Comparison of ENCODE assay signal across 23 mouse cellular contexts in genomic region chr6:134060036-134060435, GRCm38 (mm10). TPM values are rescaled to one million over a fixed set of nuclear protein-coding genes. Genes with fewer than 3 reads are reported as not detected.
A peak's percentile ranks its signal among the peaks of the same experiment; 100 is the strongest.
DNase-seq lines count a peak whose midpoint lies in the region; ATAC-seq and TF ChIP-seq lines count a peak whose summit lies in the region.
"Had no signal": no experiment of that assay in that cellular context is flagged by ENCODE, and none has a peak within 500 bp of the region (broad histone marks: within the 10 kb centered on the region; RNA-seq: fewer than 3 reads in every experiment).

No protein-coding gene starts in this region.

- H3K9me3 ChIP-seq in forebrain, postnatal 0 days (ENCODE audit: low read length): no peaks in the 10 kb centered on the region
- no peaks in the 10 kb centered on the region for H3K9me3 ChIP-seq in forebrain, embryonic 15.5 days
- H3K9me3 ChIP-seq in hindbrain, embryonic 13.5 days: no peaks in the 10 kb centered on the region
- H3K9me3 ChIP-seq in hindbrain, postnatal 0 days (ENCODE audit: low read length): no peaks in the 10 kb centered on the region
- H3K9me3 ChIP-seq: forebrain, embryonic 10.5 days; G1E; heart, embryonic 10.5 days; heart, embryonic 13.5 days; hindbrain, embryonic 15.5 days had no signal

- WGBS in forebrain, postnatal 0 days: 52% methylated on average over 9 of the region's 9 CpGs
- WGBS in forebrain, embryonic 15.5 days: 55% methylated on average over 9 of the region's 9 CpGs
- 66% methylated on average over 9 of the region's 9 CpGs for WGBS in hindbrain, embryonic 13.5 days
- WGBS in hindbrain, postnatal 0 days: 61% methylated on average over 9 of the region's 9 CpGs

- no peaks in the 10 kb centered on the region for H3K36me3 ChIP-seq in forebrain, postnatal 0 days (ENCODE audit: insufficient read depth)
- no peaks in the 10 kb centered on the region for H3K36me3 ChIP-seq in forebrain, embryonic 15.5 days
- no peaks in the 10 kb centered on the region for H3K36me3 ChIP-seq in hindbrain, embryonic 13.5 days
- no peaks in the 10 kb centered on the region for H3K36me3 ChIP-seq in hindbrain, postnatal 0 days (ENCODE audit: insufficient read depth, low read length)
- H3K36me3 ChIP-seq: hindbrain, embryonic 15.5 days had no signal

- no peak overlapping the region for H3K4me3 ChIP-seq in forebrain, postnatal 0 days (ENCODE audit: low read depth, low read length)
- H3K4me3 ChIP-seq in forebrain, embryonic 15.5 days: no peak overlapping the region
- no peak overlapping the region for H3K4me3 ChIP-seq in hindbrain, embryonic 13.5 days
- H3K4me3 ChIP-seq in hindbrain, postnatal 0 days (ENCODE audit: low read length): no peak overlapping the region
- no peak overlapping the region for H3K4me3 ChIP-seq in left cerebral cortex, adult 2 months
- H3K4me3 ChIP-seq: forebrain, embryonic 10.5 days; heart, adult 2 months; heart, embryonic 10.5 days; heart, embryonic 13.5 days; hindbrain, embryonic 15.5 days had no signal

- no peak overlapping the region for H3K4me2 ChIP-seq in forebrain, postnatal 0 days (ENCODE audit: low read depth)
- no peak overlapping the region for H3K4me2 ChIP-seq in forebrain, embryonic 15.5 days (replicated peaks)
- no peak overlapping the region for H3K4me2 ChIP-seq in hindbrain, embryonic 13.5 days
- H3K4me2 ChIP-seq in hindbrain, postnatal 0 days (ENCODE audit: low read depth, low read length): no peak overlapping the region
- H3K4me2 ChIP-seq: heart, embryonic 13.5 days; hindbrain, embryonic 15.5 days had no signal

- H3K9ac ChIP-seq in forebrain, postnatal 0 days: no peak overlapping the region
- H3K9ac ChIP-seq in forebrain, embryonic 15.5 days (replicated peaks): no peak overlapping the region
- no peak overlapping the region for H3K9ac ChIP-seq in hindbrain, embryonic 13.5 days
- no peak overlapping the region for H3K9ac ChIP-seq in hindbrain, postnatal 0 days (replicated peaks; ENCODE audit: low read length)
- H3K9ac ChIP-seq: hindbrain, embryonic 15.5 days had no signal

- H3K4me1 ChIP-seq in forebrain, postnatal 0 days (ENCODE audit: insufficient read depth): peaks cover 4% of the 10 kb centered on the region; the same call in 1 of the 2 replicates
- H3K4me1 ChIP-seq in forebrain, embryonic 15.5 days: peaks cover 25% of the 10 kb centered on the region
- peaks cover 33% of the 10 kb centered on the region for H3K4me1 ChIP-seq in hindbrain, embryonic 13.5 days (replicated peaks)
- H3K4me1 ChIP-seq in hindbrain, postnatal 0 days (ENCODE audit: insufficient read depth, low read length): no peaks in the 10 kb centered on the region

- no peak for TF ChIP-seq CTCF in forebrain, postnatal 0 days (IDR thresholded peaks at IDR 0.05; ENCODE audit: low read depth)
- TF ChIP-seq CTCF in hindbrain, postnatal 0 days (IDR thresholded peaks at IDR 0.05; ENCODE audit: low read depth): no peak
- TF ChIP-seq CTCF in left cerebral cortex, adult 2 months (IDR thresholded peaks at IDR 0.05): no peak

- 0 out of 2 replicates have a peak, but pooled peaks have one; percentile 33 for ATAC-seq in forebrain, postnatal 0 days
- no peak for ATAC-seq in forebrain, embryonic 15.5 days (replicated peaks)
- no peak for ATAC-seq in hindbrain, embryonic 13.5 days (ENCODE audit: low FRiP score)
- ATAC-seq in hindbrain, postnatal 0 days: no peak
- ATAC-seq: Patski had no signal

- intact Hi-C loops in left cerebral cortex, adult 2 months (cut with DNase I): no loop called here

- no peaks in the 10 kb centered on the region for H3K27me3 ChIP-seq in forebrain, postnatal 0 days (ENCODE audit: insufficient read depth, low read length)
- H3K27me3 ChIP-seq in forebrain, embryonic 15.5 days: no peaks in the 10 kb centered on the region
- H3K27me3 ChIP-seq in hindbrain, embryonic 13.5 days: no peaks in the 10 kb centered on the region
- no peaks in the 10 kb centered on the region for H3K27me3 ChIP-seq in hindbrain, postnatal 0 days (ENCODE audit: insufficient read depth, low read length)
- H3K27me3 ChIP-seq: CH12.LX; heart, embryonic 13.5 days; hindbrain, embryonic 15.5 days; Patski had no signal

- no peak overlapping the region for H3K27ac ChIP-seq in forebrain, postnatal 0 days (ENCODE audit: low read depth, low read length)
- no peak overlapping the region for H3K27ac ChIP-seq in forebrain, embryonic 15.5 days (replicated peaks)
- H3K27ac ChIP-seq in hindbrain, embryonic 13.5 days: 0 out of 2 replicates have a peak overlapping the region, but pooled peaks have one; percentile 23
- no peak overlapping the region for H3K27ac ChIP-seq in hindbrain, postnatal 0 days
- H3K27ac ChIP-seq in left cerebral cortex, adult 2 months: peak overlapping the region; percentile 37
- H3K27ac ChIP-seq: heart, adult 2 months; hindbrain, embryonic 15.5 days had no signal

- DNase-seq in forebrain, postnatal 0 days: no peak
- no peak for DNase-seq in hindbrain, postnatal 0 days (ENCODE audit: low spot score)
- no peak for DNase-seq in left cerebral cortex, adult 2 months (ENCODE audit: extremely low spot score in 1 of 2, low spot score in 2 of 2)
- no peak for DNase-seq in left cerebral cortex, adult 18-20 months (ENCODE audit: low spot score in 2 of 2)
- DNase-seq: adrenal gland, postnatal 10 days; adrenal gland, postnatal 36 days; B cell, adult 2 months; cerebellum, adult 18-20 months; cerebellum, adult 9-10 months; cerebellum, postnatal 14 days; gastrocnemius, postnatal 10 days; gastrocnemius, postnatal 36 days; heart, postnatal 4 days had no signal

RNA-seq across cellular contexts. Expression of gene Etv6, which starts 24.5 kb away (rescaled TPM):
- 7.1 TPM in 2 replicates for total RNA-seq in forebrain, postnatal 0 days (2014; rRNA removed)
- 3.0 and 3.3 TPM in 2 replicates for polyA plus RNA-seq in forebrain, postnatal 0 days (2015; fragmentation: Nextera tagmentation; extraction: Ambion mirVana)
- polyA plus RNA-seq in forebrain, embryonic 15.5 days (2015; fragmentation: Nextera tagmentation; extraction: Ambion mirVana): 5.5 and 6.8 TPM in 2 replicates
- polyA plus RNA-seq in hindbrain, embryonic 13.5 days (2015; fragmentation: Nextera tagmentation; extraction: Ambion mirVana): 5.9 and 6.4 TPM in 2 replicates
- 7.5 and 9.1 TPM in 2 replicates for total RNA-seq in hindbrain, postnatal 0 days (2014; rRNA removed)
- polyA plus RNA-seq in hindbrain, postnatal 0 days (2015; fragmentation: Nextera tagmentation; extraction: Ambion mirVana): 3.6 and 4.0 TPM in 2 replicates
- 10 to 100 TPM; 18.7 to 19.3 TPM for total RNA-seq in left cerebral cortex, adult 2 months (2021)
- 10 to 100 TPM; 15.3 to 18.6 TPM for total RNA-seq in left cerebral cortex, adult 18-20 months (2021)

Comparison
In these comparisons a context has a peak if more than half of its experiments do, and no peak if none do; other contexts are left out.
1. H3K27ac ChIP-seq: peak in hindbrain, embryonic 13.5 days (single experiment) and left cerebral cortex, adult 2 months (single experiment); none in forebrain, postnatal 0 days (single experiment), forebrain, embryonic 15.5 days (single experiment) and hindbrain, postnatal 0 days (single experiment).